Mouse (Mus musculus): ENCODE data around the gene Cacna2d1.

DNA sequence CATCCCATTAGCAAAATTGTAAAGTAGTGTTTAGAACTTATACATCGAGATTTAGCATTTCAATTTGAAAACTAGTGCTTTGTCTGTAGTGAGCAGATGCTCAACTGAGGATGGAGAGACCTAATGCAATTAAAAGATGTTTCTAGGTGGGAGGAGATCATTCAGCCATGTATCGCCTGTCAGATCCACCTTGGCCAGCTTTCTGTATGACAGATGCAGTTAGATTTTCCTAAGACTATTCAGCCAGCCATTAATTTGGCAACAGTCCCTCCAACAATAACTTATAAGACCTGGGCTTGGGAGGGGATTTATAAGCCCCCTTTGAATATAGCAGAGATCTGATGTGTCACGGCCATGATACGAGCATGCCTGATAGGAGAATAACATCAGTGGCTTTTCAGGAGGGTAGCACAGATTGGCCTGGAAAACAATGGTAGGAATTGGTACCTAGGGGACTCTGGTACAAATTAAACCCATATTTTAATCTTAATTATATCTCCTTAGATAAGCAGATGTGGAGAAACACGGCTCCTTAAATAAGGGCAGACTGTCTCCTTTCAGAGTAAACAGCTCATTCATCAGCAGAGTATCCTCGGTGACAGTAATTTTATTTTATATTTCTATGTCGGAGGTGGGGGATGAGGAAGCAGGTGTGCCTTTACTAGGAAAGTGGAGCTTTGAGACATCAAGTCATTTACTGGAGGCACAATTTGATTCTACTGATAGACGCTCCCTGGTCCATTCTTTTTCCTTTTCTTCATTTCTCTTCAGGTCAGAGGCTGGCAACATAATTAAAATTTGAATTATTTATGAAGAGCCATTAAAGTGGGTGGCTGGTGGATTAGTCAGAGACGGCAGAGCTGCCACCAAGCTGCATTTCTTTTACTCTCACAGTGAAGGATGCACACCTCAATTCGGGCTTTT is 152.8 kb downstream of the Cacna2d1 start:
- TF ChIP-seq CTCF (IDR thresholded peaks at IDR 0.05; ENCODE audit: low read depth, low read length) (no peak), POLR2A (IDR thresholded peaks at IDR 0.05; ENCODE audit: borderline replicate concordance, low read depth, low read length) (no peak)
